Mouse (Mus musculus): Measurements from ENCODE around the gene Tmem86b. TPM values are rescaled to one million over a fixed set of nuclear protein-coding genes. Genes with fewer than 3 reads are reported as not detected.

Gene Tmem86b
- total and polyA plus RNA-seq, 2 experiments, result 39.5 to 404 TPM

- peaks cover 16% of the 10 kb centered on the region; the same call in 1 of the 2 replicates for H3K79me2 ChIP-seq (ENCODE audit: control insufficient read depth, insufficient read depth, low read length)
- no peak overlapping the region for H3K9ac ChIP-seq (ENCODE audit: low read depth, low read length)
- H3K27me3 ChIP-seq (ENCODE audit: control insufficient read depth, insufficient read depth, low read length), result no peaks in the 10 kb centered on the region
- no peak overlapping the region for H3K27ac ChIP-seq (replicated peaks; ENCODE audit: insufficient read depth, low read depth, low read length)
- DNase-seq (ENCODE audit: extremely low read depth, low read depth, low spot score), result no peak
- peaks cover 22% of the 10 kb centered on the region for H3K36me3 ChIP-seq (ENCODE audit: control insufficient read depth, insufficient read depth, low read length)
- TF ChIP-seq POLR2A (IDR thresholded peaks at IDR 0.05; ENCODE audit: extremely low read depth, insufficient read depth, low read length) (no peak), CTCF (IDR thresholded peaks at IDR 0.05; ENCODE audit: low read depth, low read length) (no peak)
- WGBS, result 85% methylated on average over 3 of the region's 3 CpGs
- H3K4me3 ChIP-seq (ENCODE audit: insufficient read depth, low read depth, low read length), result no peak overlapping the region
- H3K4me1 ChIP-seq (ENCODE audit: control insufficient read depth, insufficient read depth, low read length), result peaks cover 9% of the 10 kb centered on the region
Measured at GRCm38 (mm10) chr7:4646806-4647205, 15.6 kb upstream of the Tmem86b start.

GRCm38 (mm10) chr7:4643225-4643624 is 12.0 kb upstream of the Tmem86b start:
- TF ChIP-seq POLR2A (IDR thresholded peaks at IDR 0.05; ENCODE audit: extremely low read depth, insufficient read depth, low read length) (no peak), CTCF (IDR thresholded peaks at IDR 0.05; ENCODE audit: low read depth, low read length) (no peak)
- H3K4me1 ChIP-seq (ENCODE audit: control insufficient read depth, insufficient read depth, low read length), result peaks cover under 1% of the 10 kb centered on the region; the same call in 1 of the 2 replicates
- WGBS, result 89% methylated on average over 6 of the region's 6 CpGs
- H3K27ac ChIP-seq (replicated peaks; ENCODE audit: insufficient read depth, low read depth, low read length), result no peak overlapping the region
- no peaks in the 10 kb centered on the region for H3K27me3 ChIP-seq (ENCODE audit: control insufficient read depth, insufficient read depth, low read length)
- DNase-seq (ENCODE audit: extremely low read depth, low read depth, low spot score), result no peak
- no peak overlapping the region for H3K9ac ChIP-seq (ENCODE audit: low read depth, low read length)
- H3K36me3 ChIP-seq (ENCODE audit: control insufficient read depth, insufficient read depth, low read length), result peaks cover 31% of the 10 kb centered on the region
- peaks cover 7% of the 10 kb centered on the region; the same call in 1 of the 2 replicates for H3K79me2 ChIP-seq (ENCODE audit: control insufficient read depth, insufficient read depth, low read length)
- no peak overlapping the region for H3K4me3 ChIP-seq (ENCODE audit: insufficient read depth, low read depth, low read length)

GRCm38 (mm10) chr7:4641956-4642355 is 10.7 kb upstream of the Tmem86b start:
- peaks cover 2% of the 10 kb centered on the region; the same call in 1 of the 2 replicates for H3K79me2 ChIP-seq (ENCODE audit: control insufficient read depth, insufficient read depth, low read length)
- H3K4me1 ChIP-seq (ENCODE audit: control insufficient read depth, insufficient read depth, low read length), result no peaks in the 10 kb centered on the region
- TF ChIP-seq CTCF (IDR thresholded peaks at IDR 0.05; ENCODE audit: low read depth, low read length) (no peak), POLR2A (IDR thresholded peaks at IDR 0.05; ENCODE audit: extremely low read depth, insufficient read depth, low read length) (no peak)
- H3K36me3 ChIP-seq (ENCODE audit: control insufficient read depth, insufficient read depth, low read length), result peaks cover 38% of the 10 kb centered on the region
- 86% methylated on average over 7 of the region's 7 CpGs for WGBS
- H3K27ac ChIP-seq (replicated peaks; ENCODE audit: insufficient read depth, low read depth, low read length), result no peak overlapping the region
- no peaks in the 10 kb centered on the region for H3K27me3 ChIP-seq (ENCODE audit: control insufficient read depth, insufficient read depth, low read length)
- H3K9ac ChIP-seq (ENCODE audit: low read depth, low read length), result no peak overlapping the region
- H3K4me3 ChIP-seq (ENCODE audit: insufficient read depth, low read depth, low read length), result no peak overlapping the region
- DNase-seq (ENCODE audit: extremely low read depth, low read depth, low spot score), result no peak

DNA sequence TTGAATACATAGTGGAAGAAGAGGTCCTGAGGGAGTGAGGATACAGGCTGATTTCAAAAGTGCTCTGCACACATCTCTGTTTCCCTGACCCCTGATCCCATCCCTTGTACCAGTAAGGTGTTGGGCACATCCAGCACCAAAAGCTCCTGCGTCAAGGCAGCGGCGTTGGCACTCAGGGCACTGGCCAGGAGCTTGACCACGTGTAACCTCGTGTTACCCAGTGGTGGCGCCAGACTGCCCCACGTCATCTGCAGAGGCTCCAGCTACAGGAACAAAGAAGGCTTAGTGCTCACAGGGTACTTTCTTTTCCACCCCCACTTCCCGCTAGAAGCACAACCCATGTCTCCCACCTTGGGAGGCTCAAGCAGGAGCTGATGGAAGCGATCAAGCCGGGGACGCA is 9.9 kb upstream of the Tmem86b start:
- Histone ChIP-seq H3K27me3 (ENCODE audit: control insufficient read depth, insufficient read depth, low read length) (no peaks in the 10 kb centered on the region), H3K27ac (replicated peaks; ENCODE audit: insufficient read depth, low read depth, low read length) (no peak overlapping the region), H3K9ac (ENCODE audit: low read depth, low read length) (no peak overlapping the region), H3K36me3 (ENCODE audit: control insufficient read depth, insufficient read depth, low read length) (peaks cover 39% of the 10 kb centered on the region), H3K4me3 (ENCODE audit: insufficient read depth, low read depth, low read length) (no peak overlapping the region), H3K79me2 (ENCODE audit: control insufficient read depth, insufficient read depth, low read length) (peaks cover 2% of the 10 kb centered on the region; the same call in 1 of the 2 replicates), H3K4me1 (ENCODE audit: control insufficient read depth, insufficient read depth, low read length) (no peaks in the 10 kb centered on the region)
- peak; percentile 71 for DNase-seq (ENCODE audit: extremely low read depth, low read depth, low spot score)
- 60% methylated on average over 11 of the region's 11 CpGs for WGBS
- TF ChIP-seq CTCF (IDR thresholded peaks at IDR 0.05; ENCODE audit: low read depth, low read length), result 0 out of 2 replicates have a peak, but pooled peaks have one; percentile 5
- no peak for TF ChIP-seq POLR2A (IDR thresholded peaks at IDR 0.05; ENCODE audit: extremely low read depth, insufficient read depth, low read length)

GRCm38 (mm10) chr7:4636179-4636578 is 5.0 kb upstream of the Tmem86b start:
- TF ChIP-seq CTCF (IDR thresholded peaks at IDR 0.05; ENCODE audit: low read depth, low read length) (no peak), POLR2A (IDR thresholded peaks at IDR 0.05; ENCODE audit: extremely low read depth, insufficient read depth, low read length) (no peak)
- H3K9ac ChIP-seq (ENCODE audit: low read depth, low read length), result no peak overlapping the region
- 0 out of 2 replicates have a peak, but pooled peaks cover 2% of the 10 kb centered on the region for H3K79me2 ChIP-seq (ENCODE audit: control insufficient read depth, insufficient read depth, low read length)
- no peak overlapping the region for H3K4me3 ChIP-seq (ENCODE audit: insufficient read depth, low read depth, low read length)
- H3K36me3 ChIP-seq (ENCODE audit: control insufficient read depth, insufficient read depth, low read length), result peaks cover 31% of the 10 kb centered on the region
- H3K27ac ChIP-seq (replicated peaks; ENCODE audit: insufficient read depth, low read depth, low read length), result no peak overlapping the region
- H3K27me3 ChIP-seq (ENCODE audit: control insufficient read depth, insufficient read depth, low read length), result no peaks in the 10 kb centered on the region
- WGBS, result 71% methylated on average over 4 of the region's 4 CpGs
- no peak for DNase-seq (ENCODE audit: extremely low read depth, low read depth, low spot score)
- H3K4me1 ChIP-seq (ENCODE audit: control insufficient read depth, insufficient read depth, low read length), result peaks cover 8% of the 10 kb centered on the region; the same call in 1 of the 2 replicates

DNA sequence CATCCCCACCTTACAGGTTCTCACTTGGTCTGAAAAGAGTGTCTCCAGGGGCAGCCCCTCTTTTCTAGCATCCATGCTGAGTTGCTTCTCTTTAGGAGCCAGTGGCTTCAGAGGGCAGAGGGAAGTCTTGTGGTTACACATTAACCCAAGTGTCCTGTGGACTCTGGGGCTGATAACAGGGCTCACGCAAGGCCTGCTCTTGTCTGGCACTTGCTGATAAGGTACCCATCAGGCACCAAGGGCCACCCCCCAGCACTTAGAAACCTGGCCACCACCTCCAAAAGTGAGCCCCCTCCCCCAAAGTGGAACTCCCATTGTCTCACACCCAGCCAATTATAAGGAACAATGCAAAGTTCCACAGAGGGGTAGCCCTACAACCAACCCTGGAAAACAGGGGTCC is 1.0 kb downstream of the Tmem86b start:
- Histone ChIP-seq H3K9ac (ENCODE audit: low read depth, low read length) (peak overlapping the region; percentile 59), H3K79me2 (ENCODE audit: control insufficient read depth, insufficient read depth, low read length) (no peaks in the 10 kb centered on the region), H3K4me3 (ENCODE audit: insufficient read depth, low read depth, low read length) (peak overlapping the region; percentile 47), H3K4me1 (ENCODE audit: control insufficient read depth, insufficient read depth, low read length) (peaks cover 22% of the 10 kb centered on the region), H3K36me3 (ENCODE audit: control insufficient read depth, insufficient read depth, low read length) (peaks cover 11% of the 10 kb centered on the region; the same call in 1 of the 2 replicates), H3K27me3 (ENCODE audit: control insufficient read depth, insufficient read depth, low read length) (no peaks in the 10 kb centered on the region), H3K27ac (replicated peaks; ENCODE audit: insufficient read depth, low read depth, low read length) (peak overlapping the region; percentile 79)
- WGBS, result 20% methylated on average over 1 of the region's 1 CpGs
- TF ChIP-seq CTCF (IDR thresholded peaks at IDR 0.05; ENCODE audit: low read depth, low read length) (no peak), POLR2A (IDR thresholded peaks at IDR 0.05; ENCODE audit: extremely low read depth, insufficient read depth, low read length) (no peak)
- peak; percentile 97 for DNase-seq (ENCODE audit: extremely low read depth, low read depth, low spot score)
